Mouse (Mus musculus) midbrain, embryonic 13.5 days (tissue): ENCODE data around the gene Arl15. TPM values are rescaled to one million over a fixed set of nuclear protein-coding genes. Genes with fewer than 3 reads are reported as not detected.

Source experiments
- ATAC-seq: fragments of 200-750 bp; cut with Nextera tagmentation; 2 replicates; pipeline ENCODE4 v1.8.0; 2017; ENCODE audit warnings: mild to moderate bottlenecking, moderate TSS enrichment, moderate library complexity
- H3K27ac ChIP-seq: fragments of 300-500 bp; sonication (generic); 2 replicates; pipeline ENCODE4 v1.5.1; 2015; ENCODE audit warnings: inconsistent platforms, mild to moderate bottlenecking, moderate library complexity
- H3K27me3 ChIP-seq: fragments of 300-500 bp; sonication (generic); 2 replicates; pipeline ENCODE4 v1.6.1; 2015; ENCODE audit warnings: mild to moderate bottlenecking, inconsistent platforms
- H3K36me3 ChIP-seq: fragments of 300-500 bp; sonication (generic); 2 replicates; pipeline ENCODE4 v1.6.1; 2015; ENCODE audit warnings: mild to moderate bottlenecking, inconsistent platforms
- H3K4me1 ChIP-seq: fragments of 300-500 bp; sonication (generic); replicated peaks from 2 replicates; pipeline ENCODE4 v1.6.1; 2015; ENCODE audit warnings: inconsistent platforms
- H3K4me2 ChIP-seq: fragments of 300-500 bp; sonication (generic); replicated peaks from 2 replicates; pipeline ENCODE4 v1.6.1; 2015; ENCODE audit warnings: moderate library complexity, mild to moderate bottlenecking, inconsistent platforms
- H3K4me3 ChIP-seq: fragments of 300-500 bp; sonication (generic); replicated peaks from 2 replicates; pipeline ENCODE4 v1.5.1; 2015; ENCODE audit warnings: mild to moderate bottlenecking, inconsistent platforms
- H3K9ac ChIP-seq: fragments of 300-500 bp; sonication (generic); replicated peaks from 2 replicates; pipeline ENCODE4 v1.6.1; 2015; ENCODE audit warnings: mild to moderate bottlenecking, inconsistent platforms
- H3K9me3 ChIP-seq: fragments of 300-500 bp; sonication (generic); 2 replicates; pipeline ENCODE4 v1.6.1; 2016; ENCODE audit warnings: mild to moderate bottlenecking, inconsistent platforms
- WGBS: fragments of 180-500 bp; shearing (Covaris S2); methylation state at CpG from one replicate; pipeline ENCODE4 v1.1.7; 2015; 5-methylcytosine and 5-hydroxymethylcytosine counted together
- polyA plus RNA-seq: library from polyadenylated mRNA; unstranded; fragments of >200 nt; fragmentation: Nextera tagmentation; extraction: Ambion mirVana; gene quantifications from 2 replicates; pipeline ENCODE4 v1.2.1, GENCODE M21; 2015

Gene Arl15
- polyA plus RNA-seq, 1 experiment from 2014 or later = 15.0 TPM

- Histone ChIP-seq H3K4me1 (no peaks in the 10 kb centered on the region), H3K27me3 (no peaks in the 10 kb centered on the region), H3K9ac (no peak overlapping the region), H3K4me3 (no peak overlapping the region), H3K36me3 (no peaks in the 10 kb centered on the region), H3K4me2 (no peak overlapping the region), H3K27ac (no peak overlapping the region), H3K9me3 (0 out of 2 replicates have a peak, but pooled peaks cover 10% of the 10 kb centered on the region)
- 94% methylated on average over 6 of the region's 6 CpGs for WGBS
- ATAC-seq = no peak
These were observed 38.6 kb downstream of the Arl15 start for GRCm38 (mm10) chr13:113832947-113833346.

GRCm38 (mm10) chr13:113835921-113836320, 41.6 kb downstream of the Arl15 start:
- H3K27me3 ChIP-seq = no peaks in the 10 kb centered on the region
- no peak overlapping the region for H3K4me3 ChIP-seq
- H3K27ac ChIP-seq = no peak overlapping the region
- no peak overlapping the region for H3K4me2 ChIP-seq
- H3K9me3 ChIP-seq = 0 out of 2 replicates have a peak, but pooled peaks cover 8% of the 10 kb centered on the region
- no peaks in the 10 kb centered on the region for H3K36me3 ChIP-seq
- ATAC-seq = no peak
- WGBS = 93% methylated on average over 6 of the region's 6 CpGs
- no peak overlapping the region for H3K9ac ChIP-seq
- no peaks in the 10 kb centered on the region for H3K4me1 ChIP-seq

- Histone ChIP-seq H3K4me1 (no peaks in the 10 kb centered on the region), H3K27ac (no peak overlapping the region), H3K9ac (no peak overlapping the region), H3K4me3 (no peak overlapping the region), H3K9me3 (no peaks in the 10 kb centered on the region), H3K36me3 (no peaks in the 10 kb centered on the region), H3K4me2 (no peak overlapping the region), H3K27me3 (no peaks in the 10 kb centered on the region)
- no peak for ATAC-seq
- WGBS = 96% methylated on average over 16 of the region's 16 CpGs
These were observed 44.6 kb downstream of the Arl15 start for GRCm38 (mm10) chr13:113838601-113839576.

- no peaks in the 10 kb centered on the region for H3K9me3 ChIP-seq
- 93% methylated on average over 6 of the region's 6 CpGs for WGBS
- no peak for ATAC-seq
These were observed 46.1 kb downstream of the Arl15 start for GRCm38 (mm10) chr13:113840421-113840820.

GRCm38 (mm10) chr13:113842411-113843309, 48.4 kb downstream of the Arl15 start:
- Histone ChIP-seq H3K4me1 (peaks cover 8% of the 10 kb centered on the region), H3K4me3 (no peak overlapping the region), H3K9me3 (no peaks in the 10 kb centered on the region), H3K9ac (no peak overlapping the region), H3K27me3 (no peaks in the 10 kb centered on the region), H3K4me2 (no peak overlapping the region), H3K27ac (no peak overlapping the region), H3K36me3 (no peaks in the 10 kb centered on the region)
- 93% methylated on average over 14 of the region's 14 CpGs for WGBS
- ATAC-seq = no peak

More at GRCm38 (mm10) chr13:113840421-113840820, 46.1 kb downstream of the Arl15 start:
- no peaks in the 10 kb centered on the region for H3K27me3 ChIP-seq
- H3K9ac ChIP-seq = no peak overlapping the region
- no peak overlapping the region for H3K27ac ChIP-seq
- no peak overlapping the region for H3K4me3 ChIP-seq
- no peak overlapping the region for H3K4me2 ChIP-seq
- no peaks in the 10 kb centered on the region; the same call in 1 of the 2 replicates for H3K4me1 ChIP-seq
- no peaks in the 10 kb centered on the region for H3K36me3 ChIP-seq

- no peaks in the 10 kb centered on the region for H3K27me3 ChIP-seq
- H3K4me1 ChIP-seq = peaks cover 8% of the 10 kb centered on the region
- H3K4me3 ChIP-seq = no peak overlapping the region
- H3K27ac ChIP-seq = no peak overlapping the region
- WGBS = 76% methylated on average over 3 of the region's 3 CpGs
- H3K9me3 ChIP-seq = no peaks in the 10 kb centered on the region
- no peak overlapping the region for H3K4me2 ChIP-seq
- no peak for ATAC-seq
- H3K36me3 ChIP-seq = no peaks in the 10 kb centered on the region
- H3K9ac ChIP-seq = no peak overlapping the region
These were observed 49.0 kb downstream of the Arl15 start for GRCm38 (mm10) chr13:113843310-113843649.

GRCm38 (mm10) chr13:113843901-113844300, 49.6 kb downstream of the Arl15 start:
- Histone ChIP-seq H3K9ac (no peak overlapping the region), H3K4me2 (no peak overlapping the region), H3K9me3 (no peaks in the 10 kb centered on the region), H3K4me1 (peaks cover 8% of the 10 kb centered on the region), H3K4me3 (no peak overlapping the region), H3K36me3 (no peaks in the 10 kb centered on the region), H3K27me3 (no peaks in the 10 kb centered on the region), H3K27ac (no peak overlapping the region)
- whole genome bisulfite sequencing = 96% methylated on average over 8 of the region's 8 CpGs
- ATAC-seq = no peak

GRCm38 (mm10) chr13:113844717-113845116, 50.4 kb downstream of the Arl15 start:
- WGBS = 97% methylated on average over 4 of the region's 4 CpGs
- Histone ChIP-seq H3K9me3 (no peaks in the 10 kb centered on the region), H3K27me3 (no peaks in the 10 kb centered on the region), H3K4me1 (peaks cover 8% of the 10 kb centered on the region), H3K27ac (no peak overlapping the region), H3K9ac (no peak overlapping the region), H3K4me3 (no peak overlapping the region), H3K36me3 (0 out of 2 replicates have a peak, but pooled peaks cover 6% of the 10 kb centered on the region), H3K4me2 (no peak overlapping the region)
- ATAC-seq = no peak

- no peak overlapping the region for H3K4me3 ChIP-seq
- no peaks in the 10 kb centered on the region for H3K27me3 ChIP-seq
- H3K27ac ChIP-seq = no peak overlapping the region
- H3K36me3 ChIP-seq = 0 out of 2 replicates have a peak, but pooled peaks cover 6% of the 10 kb centered on the region
- 57% methylated on average over 1 of the region's 1 CpGs for WGBS
- H3K4me2 ChIP-seq = no peak overlapping the region
- no peak for ATAC-seq
- H3K9me3 ChIP-seq = no peaks in the 10 kb centered on the region
- peaks cover 8% of the 10 kb centered on the region for H3K4me1 ChIP-seq
- H3K9ac ChIP-seq = no peak overlapping the region
These were observed 50.9 kb downstream of the Arl15 start for GRCm38 (mm10) chr13:113845229-113845628.

- Histone ChIP-seq H3K27ac (no peak overlapping the region), H3K4me3 (no peak overlapping the region), H3K4me2 (no peak overlapping the region), H3K36me3 (0 out of 2 replicates have a peak, but pooled peaks cover 8% of the 10 kb centered on the region), H3K4me1 (peaks cover 8% of the 10 kb centered on the region), H3K9me3 (no peaks in the 10 kb centered on the region), H3K9ac (no peak overlapping the region), H3K27me3 (no peaks in the 10 kb centered on the region)
- 71% methylated on average over 10 of the region's 10 CpGs for WGBS
- ATAC-seq = no peak
These were observed 52.1 kb downstream of the Arl15 start for GRCm38 (mm10) chr13:113846413-113846812.

- Histone ChIP-seq H3K27ac (no peak overlapping the region), H3K36me3 (0 out of 2 replicates have a peak, but pooled peaks cover 8% of the 10 kb centered on the region), H3K4me2 (no peak overlapping the region), H3K9ac (no peak overlapping the region), H3K4me3 (no peak overlapping the region), H3K4me1 (peaks cover 10% of the 10 kb centered on the region), H3K27me3 (no peaks in the 10 kb centered on the region), H3K9me3 (no peaks in the 10 kb centered on the region)
- no peak for ATAC-seq
- 86% methylated on average over 8 of the region's 8 CpGs for WGBS
These were observed 56.2 kb downstream of the Arl15 start for GRCm38 (mm10) chr13:113850431-113851034.
